Mouse (Mus musculus): ENCODE results near the gene Akain1. TPM values are rescaled to one million over a fixed set of nuclear protein-coding genes. Genes with fewer than 3 reads are reported as not detected.

Gene Akain1
- total RNA-seq (2022) = not detected

GRCm38 (mm10) chr17:69438990-69439491 is at the start of gene Akain1:
Akain1 (plus strand) TSS chr17:69439326.
- peak; percentile 4 to 9 for DNase-seq (ENCODE audit: low spot score in 2 of 2)

DNA sequence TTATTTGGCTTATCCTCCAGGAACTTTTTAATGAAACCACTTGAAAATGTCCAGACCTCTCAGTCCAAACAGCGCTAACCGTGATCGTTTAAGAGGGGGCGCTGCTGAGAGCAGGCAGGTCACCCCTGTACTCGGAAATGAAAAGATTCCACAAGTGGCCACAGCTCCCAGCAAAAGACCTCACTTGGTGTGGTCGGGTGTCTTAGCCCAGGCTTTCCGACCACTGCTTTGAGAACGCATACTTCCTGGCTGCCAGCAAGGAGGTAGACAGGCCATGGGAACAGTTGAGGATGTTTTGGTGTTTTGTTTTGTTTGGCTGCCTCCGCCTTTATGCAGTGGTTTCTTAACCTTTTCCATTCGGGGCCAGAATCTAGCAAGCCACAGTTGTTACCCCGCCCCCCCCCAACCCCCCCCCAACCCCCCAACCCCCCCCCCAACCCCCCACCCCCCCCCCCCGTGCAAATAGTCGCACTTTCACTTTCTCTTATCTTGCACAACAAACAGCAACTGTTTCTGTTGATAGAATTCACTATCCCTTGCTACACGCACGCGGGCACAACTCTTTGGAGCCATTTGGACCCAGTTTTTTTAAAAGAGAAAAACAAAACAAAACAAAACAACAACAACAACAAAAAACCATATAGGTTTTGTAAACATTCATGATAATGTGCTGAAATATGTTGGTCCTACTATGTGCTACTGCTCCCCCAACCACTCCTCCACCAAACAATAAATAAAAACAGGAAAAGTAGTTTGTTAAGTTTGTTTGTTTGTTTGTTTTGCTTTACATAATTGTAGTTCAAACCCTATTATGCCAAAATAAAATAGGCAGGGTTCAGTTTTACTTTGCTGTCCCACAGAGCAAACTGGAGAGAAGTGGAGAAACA is 42.7 kb upstream of the Akain1 start:
- DNase-seq (ENCODE audit: low spot score in 2 of 2) = peak; percentile 20 to 21

DNA sequence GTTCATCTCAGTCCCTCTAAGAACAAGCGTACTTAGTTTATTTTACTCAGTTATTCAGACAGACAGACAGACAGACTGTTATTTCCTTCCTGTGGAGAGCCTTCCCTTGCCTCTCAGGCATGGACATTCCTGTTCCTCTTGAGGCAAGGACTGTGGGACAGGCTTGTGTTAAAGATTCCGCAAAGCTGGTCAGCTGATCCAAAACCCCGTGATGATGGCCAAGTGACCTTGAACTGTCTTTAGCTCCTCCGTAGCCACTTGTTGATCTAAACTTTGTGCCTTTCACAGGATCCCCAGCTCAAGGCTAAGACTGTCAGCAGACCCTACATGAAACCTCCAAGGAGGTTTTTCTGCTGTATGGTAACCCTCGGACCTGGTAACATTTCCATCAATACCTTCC is 42.0 kb upstream of the Akain1 start:
- DNase-seq (ENCODE audit: low spot score in 2 of 2) = no peak

DNA sequence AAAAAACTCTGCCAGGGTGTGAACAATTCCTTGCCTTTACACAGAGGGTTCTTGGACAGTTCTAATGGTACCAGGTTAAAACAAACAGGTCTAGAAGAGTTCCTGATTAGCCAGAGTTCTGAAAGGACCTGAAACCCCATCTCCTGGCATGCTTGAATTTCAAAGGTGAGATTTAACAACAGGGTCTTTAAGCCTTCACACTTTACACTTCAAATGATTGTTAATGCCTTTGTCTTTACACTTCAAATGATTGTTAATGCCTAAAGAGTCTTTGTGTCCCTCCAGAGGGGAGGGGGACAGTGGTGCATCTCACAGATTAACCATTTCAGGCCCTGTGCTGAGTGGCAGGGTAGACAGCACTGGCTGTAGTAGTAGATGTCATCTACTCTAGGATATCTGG is 41.0 kb upstream of the Akain1 start:
- DNase-seq (ENCODE audit: low spot score in 2 of 2) = no peak

DNA sequence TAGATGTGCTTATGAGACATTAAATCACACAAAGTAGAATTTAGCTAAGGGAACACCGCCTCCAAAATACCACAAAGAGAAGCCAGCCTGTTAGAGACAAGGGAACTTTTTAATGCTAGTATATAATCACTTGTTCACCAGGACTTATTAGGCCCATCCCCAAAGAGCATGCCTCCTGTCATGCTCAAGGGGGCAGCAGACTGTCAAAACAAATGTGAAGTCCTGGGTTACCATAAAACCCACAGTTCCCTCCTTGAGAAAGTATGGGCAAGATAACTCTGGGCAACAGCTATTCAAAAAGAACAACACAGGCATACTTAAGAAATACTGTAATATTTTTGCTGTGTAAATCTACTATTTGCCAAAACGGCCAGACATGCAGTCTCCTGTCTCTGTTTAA is 38.0 kb upstream of the Akain1 start:
- no peak for DNase-seq (ENCODE audit: low spot score in 2 of 2)

DNA sequence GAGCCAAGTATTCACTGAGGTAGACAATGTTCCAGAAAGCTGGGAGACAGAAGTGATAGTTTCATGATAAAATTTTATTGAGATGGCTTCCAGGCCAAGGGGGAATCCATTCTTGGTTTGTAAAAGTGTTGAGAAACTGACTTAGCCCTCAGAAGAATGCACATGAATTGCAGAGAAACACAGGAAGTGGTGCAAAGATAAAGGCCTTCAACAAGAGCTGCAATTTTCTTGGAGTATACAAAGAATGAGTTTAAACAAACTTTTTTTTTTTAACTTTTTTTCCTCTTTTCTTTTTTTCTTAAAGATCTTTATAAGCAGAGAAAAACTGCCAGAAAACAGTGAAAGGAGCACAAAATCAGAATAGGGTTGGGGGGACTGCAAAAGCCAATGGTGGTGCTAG is 23.0 kb upstream of the Akain1 start:
- no peak for DNase-seq (ENCODE audit: low spot score in 2 of 2)

GRCm38 (mm10) chr17:69416920-69417661 is 22.0 kb upstream of the Akain1 start:
- peak; percentile 89 to 93 for DNase-seq (ENCODE audit: low spot score in 2 of 2)

GRCm38 (mm10) chr17:69417724-69418373 is 21.3 kb upstream of the Akain1 start:
- DNase-seq (ENCODE audit: low spot score in 2 of 2) = no peak

GRCm38 (mm10) chr17:69421592-69421991 is 17.5 kb upstream of the Akain1 start:
- no peak for DNase-seq (ENCODE audit: low spot score in 2 of 2)

- DNase-seq (ENCODE audit: low spot score in 2 of 2) = no peak
Observed at GRCm38 (mm10) chr17:69437836-69438235, 1.3 kb upstream of the Akain1 start.

- no peak for DNase-seq (ENCODE audit: low spot score in 2 of 2)
Observed at GRCm38 (mm10) chr17:69438486-69438885, 640 bp upstream of the Akain1 start.

GRCm38 (mm10) chr17:69439571-69440480 is 700 bp downstream of the Akain1 start:
- DNase-seq (ENCODE audit: low spot score in 2 of 2) = no peak

DNA sequence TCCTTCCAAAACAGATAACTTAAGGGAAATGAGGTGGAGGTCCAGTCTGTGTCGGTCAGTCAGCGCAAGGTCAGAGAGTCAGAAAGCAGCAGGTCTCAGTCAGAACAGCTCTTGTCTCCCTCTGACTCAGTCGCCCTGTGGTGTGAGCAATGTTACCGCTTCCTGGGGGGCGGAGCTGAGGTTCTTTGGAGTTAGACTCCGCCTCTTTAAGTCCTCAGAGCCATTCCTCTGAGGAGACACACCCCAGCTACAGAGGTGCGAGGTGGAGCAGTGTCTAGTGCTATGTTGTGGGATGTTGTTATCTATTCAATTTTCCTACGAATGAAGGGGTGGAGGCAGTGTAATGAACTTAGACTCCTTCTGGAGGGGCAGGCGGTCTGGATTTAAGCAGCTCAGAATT is 1.9 kb downstream of the Akain1 start:
- no peak for DNase-seq (ENCODE audit: low spot score in 2 of 2)

DNA sequence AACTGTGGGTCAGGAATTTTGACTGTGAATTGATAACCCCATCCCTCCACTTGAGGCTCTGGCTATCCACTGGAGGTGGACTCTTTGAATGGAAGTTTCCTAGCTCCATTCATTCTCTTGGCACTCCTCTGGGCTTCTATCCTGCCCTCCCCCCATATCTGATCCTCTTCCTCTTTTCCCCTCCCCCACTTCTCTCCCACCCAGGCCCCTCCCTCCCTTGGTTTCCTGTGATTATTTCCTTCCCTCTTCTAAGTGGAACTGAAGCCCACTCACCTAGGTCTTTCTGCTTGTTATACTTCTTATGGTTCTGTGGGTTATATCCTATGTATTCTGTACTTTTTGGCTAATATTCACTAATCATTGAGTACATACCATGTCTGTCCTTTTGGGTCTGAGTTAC is 9.6 kb downstream of the Akain1 start:
- no peak for DNase-seq (ENCODE audit: low spot score in 2 of 2)

DNA sequence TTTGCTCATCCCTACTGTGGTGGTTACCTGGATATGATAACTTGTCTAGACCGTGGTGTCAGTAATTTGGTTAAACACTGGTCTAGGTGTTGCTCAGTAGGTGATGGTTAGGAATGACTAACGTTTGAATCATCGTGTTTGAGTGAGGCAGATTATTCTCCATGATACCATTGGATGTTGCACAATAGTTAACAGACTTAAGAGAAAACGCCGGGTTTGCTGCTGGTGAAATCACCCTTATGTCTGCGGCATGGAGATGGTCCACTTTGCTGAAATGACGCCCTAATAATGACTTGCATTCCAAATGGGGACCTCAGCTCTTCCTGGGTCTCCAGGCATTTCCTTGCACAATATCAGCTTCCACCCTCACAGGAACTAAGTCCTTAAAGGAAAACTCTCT is 22.6 kb downstream of the Akain1 start:
- no peak for DNase-seq (ENCODE audit: low spot score in 2 of 2)

- DNase-seq (ENCODE audit: low spot score in 2 of 2) = no peak
Observed at GRCm38 (mm10) chr17:69463037-69463436, 23.9 kb downstream of the Akain1 start.

DNA sequence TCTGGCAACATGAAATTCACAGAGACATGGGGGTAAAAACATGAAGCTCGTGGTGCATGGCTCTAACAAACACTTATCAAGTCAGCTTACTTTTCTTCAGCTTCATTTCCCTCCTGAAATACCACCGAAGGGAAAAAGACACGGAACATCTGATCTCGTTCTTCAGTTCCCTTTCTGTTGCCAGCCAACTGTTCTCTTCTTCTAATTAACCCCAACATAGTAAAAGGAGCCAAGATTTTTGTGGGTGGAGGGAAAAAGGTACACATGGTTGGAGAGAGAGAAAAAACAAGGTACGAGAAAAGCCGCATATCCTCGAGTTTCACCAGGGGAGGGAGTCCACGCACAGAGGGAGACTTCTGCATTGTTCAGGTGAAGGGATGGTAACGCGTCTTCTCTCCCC is 32.0 kb downstream of the Akain1 start:
- DNase-seq (ENCODE audit: low spot score in 2 of 2) = no peak

DNA sequence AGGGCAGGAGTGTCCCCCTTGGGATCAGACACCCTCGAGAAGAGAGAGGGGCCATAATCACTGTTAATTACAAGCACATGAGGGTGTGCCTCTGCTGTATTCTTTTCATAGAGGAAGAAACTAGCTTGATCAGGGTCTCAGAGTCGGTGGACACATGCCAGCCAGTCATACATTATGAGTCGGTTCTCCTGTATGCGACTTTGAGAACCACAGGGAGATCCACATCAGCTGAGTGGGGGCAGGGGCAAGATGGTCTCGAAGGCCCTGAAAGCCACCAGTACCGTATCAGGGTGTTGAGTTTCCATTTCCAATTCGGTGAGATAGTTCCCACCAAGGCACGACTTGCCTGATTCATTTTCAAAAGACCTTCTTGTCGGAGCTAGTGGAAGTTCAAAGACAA is 33.3 kb downstream of the Akain1 start:
- DNase-seq (ENCODE audit: low spot score in 2 of 2) = no peak

DNA sequence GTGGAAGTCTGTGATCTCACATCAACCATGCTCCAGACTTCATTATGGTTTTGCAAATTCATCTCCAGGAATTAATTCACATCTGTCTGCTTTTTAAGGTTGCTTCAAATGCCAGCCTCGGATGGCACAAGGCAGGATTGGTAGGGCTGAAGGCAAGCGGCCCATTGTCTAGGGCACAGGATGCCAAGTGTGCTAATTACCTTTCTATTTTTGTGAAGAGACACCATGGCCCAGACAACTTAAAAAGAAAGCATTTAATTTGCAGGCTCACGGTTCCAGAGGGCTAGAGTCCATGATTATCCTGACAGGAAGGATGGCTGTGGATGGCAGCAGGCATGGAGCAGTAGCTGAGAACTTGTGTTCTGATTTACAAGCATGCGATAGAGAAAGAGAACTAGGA is 35.0 kb downstream of the Akain1 start:
- DNase-seq (ENCODE audit: low spot score in 2 of 2) = no peak

- DNase-seq (ENCODE audit: low spot score in 2 of 2) = peak in 1 of 2 experiments; percentile 7
Observed at GRCm38 (mm10) chr17:69475423-69475822, 36.3 kb downstream of the Akain1 start.

GRCm38 (mm10) chr17:69477526-69477925 is 38.4 kb downstream of the Akain1 start:
- no peak for DNase-seq (ENCODE audit: low spot score in 2 of 2)
